Mouse (Mus musculus): ENCODE measurements around the gene Myocd.

DNA sequence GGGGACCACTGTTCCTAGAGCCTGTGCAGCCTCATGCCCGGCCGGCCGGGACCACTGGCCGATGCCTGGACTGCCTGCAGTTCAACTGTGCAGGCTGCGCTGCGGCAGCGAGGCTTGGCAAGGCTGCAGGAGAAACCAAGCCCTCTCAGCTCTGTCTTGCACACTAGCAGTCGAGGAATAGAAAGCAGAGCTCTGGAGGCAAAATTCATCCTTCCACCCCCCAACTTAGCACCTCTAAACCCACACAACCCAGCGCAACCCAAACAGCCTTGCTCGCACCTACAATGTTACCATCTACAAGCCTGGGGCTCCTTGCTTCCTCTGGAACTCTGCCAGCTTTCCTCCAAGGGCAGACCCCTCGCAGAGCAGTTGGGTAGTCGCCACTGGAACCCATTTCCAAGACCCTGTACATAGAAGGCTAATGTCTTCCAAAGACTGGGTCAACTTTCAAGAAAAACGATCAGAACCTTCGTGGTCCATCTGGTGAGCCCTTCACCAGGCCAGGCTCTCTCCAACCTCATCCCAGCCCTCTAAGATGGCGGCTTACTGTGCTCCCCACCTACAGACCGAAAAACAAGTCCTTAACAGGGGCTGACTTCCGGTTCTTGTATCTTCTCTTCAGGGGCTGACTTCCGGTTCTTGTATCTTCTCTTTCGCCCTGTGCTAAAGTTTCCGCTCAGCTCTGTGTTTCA lies 111.7 kb downstream of the Myocd start:
- TF ChIP-seq POLR2A (IDR thresholded peaks at IDR 0.05; ENCODE audit: insufficient read depth, low read depth, low read length) (no peak), EP300 (IDR thresholded peaks at IDR 0.05; ENCODE audit: insufficient read depth, low read depth, low read length) (no peak), CTCF (IDR thresholded peaks at IDR 0.05) (no peak)

All from heart, adult 2 months (tissue).